Mouse (Mus musculus): Measurements from ENCODE around the gene Jazf1. TPM values are rescaled to one million over a fixed set of nuclear protein-coding genes. Genes with fewer than 3 reads are reported as not detected.

The Jazf1 gene
- polyA plus RNA-seq, 1 experiment, result not detected

- TF ChIP-seq GATA1 (IDR thresholded peaks at IDR 0.05; ENCODE audit: low read length) (no peak), TAL1 (IDR thresholded peaks at IDR 0.05; ENCODE audit: low read length) (no peak)
- H3K4me3 ChIP-seq (replicated peaks), result no peak overlapping the region
- no peaks in the 10 kb centered on the region for H3K27me3 ChIP-seq (ENCODE audit: control insufficient read depth)
- no peaks in the 10 kb centered on the region for H3K9me3 ChIP-seq (ENCODE audit: control insufficient read depth, low read length)
- no peaks in the 10 kb centered on the region for H3K4me1 ChIP-seq (ENCODE audit: control insufficient read depth)
- no peaks in the 10 kb centered on the region for H3K36me3 ChIP-seq (ENCODE audit: control insufficient read depth)
Observed at GRCm38 (mm10) chr6:53017357-53018205, 50.9 kb downstream of the Jazf1 start.

- H3K4me1 ChIP-seq (ENCODE audit: control insufficient read depth), result no peaks in the 10 kb centered on the region
- H3K36me3 ChIP-seq (ENCODE audit: control insufficient read depth), result no peaks in the 10 kb centered on the region
- H3K27me3 ChIP-seq (ENCODE audit: control insufficient read depth), result no peaks in the 10 kb centered on the region
- TF ChIP-seq GATA1 (IDR thresholded peaks at IDR 0.05; ENCODE audit: low read length) (no peak), TAL1 (IDR thresholded peaks at IDR 0.05; ENCODE audit: low read length) (no peak)
- no peak overlapping the region for H3K4me3 ChIP-seq (replicated peaks)
- no peaks in the 10 kb centered on the region for H3K9me3 ChIP-seq (ENCODE audit: control insufficient read depth, low read length)
Observed at GRCm38 (mm10) chr6:53014460-53015455, 53.7 kb downstream of the Jazf1 start.

- TF ChIP-seq GATA1 (IDR thresholded peaks at IDR 0.05; ENCODE audit: low read length), result no peak
- no peak for TF ChIP-seq TAL1 (IDR thresholded peaks at IDR 0.05; ENCODE audit: low read length)
- H3K36me3 ChIP-seq (ENCODE audit: control insufficient read depth), result no peaks in the 10 kb centered on the region
- H3K4me1 ChIP-seq (ENCODE audit: control insufficient read depth), result no peaks in the 10 kb centered on the region
- H3K27me3 ChIP-seq (ENCODE audit: control insufficient read depth), result no peaks in the 10 kb centered on the region
- H3K9me3 ChIP-seq (ENCODE audit: control insufficient read depth, low read length), result no peaks in the 10 kb centered on the region
- H3K4me3 ChIP-seq (replicated peaks), result no peak overlapping the region
Observed at GRCm38 (mm10) chr6:53010286-53010685, 58.1 kb downstream of the Jazf1 start.

- no peaks in the 10 kb centered on the region for H3K36me3 ChIP-seq (ENCODE audit: control insufficient read depth)
- no peaks in the 10 kb centered on the region for H3K4me1 ChIP-seq (ENCODE audit: control insufficient read depth)
- TF ChIP-seq TAL1 (IDR thresholded peaks at IDR 0.05; ENCODE audit: low read length) (no peak), GATA1 (IDR thresholded peaks at IDR 0.05; ENCODE audit: low read length) (no peak)
- no peaks in the 10 kb centered on the region for H3K9me3 ChIP-seq (ENCODE audit: control insufficient read depth, low read length)
- H3K4me3 ChIP-seq (replicated peaks), result no peak overlapping the region
- no peaks in the 10 kb centered on the region for H3K27me3 ChIP-seq (ENCODE audit: control insufficient read depth)
Observed at GRCm38 (mm10) chr6:53006032-53006431, 62.4 kb downstream of the Jazf1 start.

- no peaks in the 10 kb centered on the region for H3K36me3 ChIP-seq (ENCODE audit: control insufficient read depth)
- TF ChIP-seq TAL1 (IDR thresholded peaks at IDR 0.05; ENCODE audit: low read length) (no peak), GATA1 (IDR thresholded peaks at IDR 0.05; ENCODE audit: low read length) (no peak)
- H3K4me1 ChIP-seq (ENCODE audit: control insufficient read depth), result no peaks in the 10 kb centered on the region
- no peaks in the 10 kb centered on the region for H3K9me3 ChIP-seq (ENCODE audit: control insufficient read depth, low read length)
- H3K27me3 ChIP-seq (ENCODE audit: control insufficient read depth), result no peaks in the 10 kb centered on the region
- H3K4me3 ChIP-seq (replicated peaks), result no peak overlapping the region
Observed at GRCm38 (mm10) chr6:53005544-53005943, 62.9 kb downstream of the Jazf1 start.

- no peaks in the 10 kb centered on the region for H3K4me1 ChIP-seq (ENCODE audit: control insufficient read depth)
- no peaks in the 10 kb centered on the region for H3K9me3 ChIP-seq (ENCODE audit: control insufficient read depth, low read length)
- H3K36me3 ChIP-seq (ENCODE audit: control insufficient read depth), result no peaks in the 10 kb centered on the region
- TF ChIP-seq TAL1 (IDR thresholded peaks at IDR 0.05; ENCODE audit: low read length), result no peak
- TF ChIP-seq GATA1 (IDR thresholded peaks at IDR 0.05; ENCODE audit: low read length), result no peak
- no peaks in the 10 kb centered on the region for H3K27me3 ChIP-seq (ENCODE audit: control insufficient read depth)
- H3K4me3 ChIP-seq (replicated peaks), result no peak overlapping the region
Observed at GRCm38 (mm10) chr6:52990816-52991215, 77.6 kb downstream of the Jazf1 start.

- Histone ChIP-seq H3K4me1 (ENCODE audit: control insufficient read depth) (no peaks in the 10 kb centered on the region), H3K36me3 (ENCODE audit: control insufficient read depth) (no peaks in the 10 kb centered on the region), H3K27me3 (ENCODE audit: control insufficient read depth) (no peaks in the 10 kb centered on the region), H3K9me3 (ENCODE audit: control insufficient read depth, low read length) (no peaks in the 10 kb centered on the region), H3K4me3 (replicated peaks) (no peak overlapping the region)
- no peak for TF ChIP-seq GATA1 (IDR thresholded peaks at IDR 0.05; ENCODE audit: low read length)
- TF ChIP-seq TAL1 (IDR thresholded peaks at IDR 0.05; ENCODE audit: low read length), result no peak
Observed at GRCm38 (mm10) chr6:52987905-52988640, 80.4 kb downstream of the Jazf1 start.

- Histone ChIP-seq H3K27me3 (ENCODE audit: control insufficient read depth) (no peaks in the 10 kb centered on the region), H3K9me3 (ENCODE audit: control insufficient read depth, low read length) (no peaks in the 10 kb centered on the region), H3K36me3 (ENCODE audit: control insufficient read depth) (no peaks in the 10 kb centered on the region), H3K4me3 (replicated peaks) (no peak overlapping the region), H3K4me1 (ENCODE audit: control insufficient read depth) (no peaks in the 10 kb centered on the region)
- TF ChIP-seq TAL1 (IDR thresholded peaks at IDR 0.05; ENCODE audit: low read length) (no peak), GATA1 (IDR thresholded peaks at IDR 0.05; ENCODE audit: low read length) (no peak)
Observed at GRCm38 (mm10) chr6:52987391-52987790, 81.0 kb downstream of the Jazf1 start.
